Mouse (Mus musculus) forebrain, embryonic 16.5 days (tissue): ENCODE measurements at regions not wholly inside any gene's neighbourhood (a gene's known extent, or its start where the extent isn't known, plus 50 kb on each side); places are given as distances from the start of the nearest gene placed in this dataset.

Source experiments
- ATAC-seq: fragments of 200-750 bp; cut with Nextera tagmentation; 2 replicates; pipeline ENCODE4 v1.8.0; 2017; ENCODE audit warnings: mild to moderate bottlenecking, moderate library complexity
- H3K27ac ChIP-seq: fragments of 300-500 bp; sonication (generic); 2 replicates; pipeline ENCODE4 v1.5.1; 2014; ENCODE audit warnings: low read length, control low read depth
- H3K27me3 ChIP-seq: fragments of 300-500 bp; sonication (generic); replicated peaks from 2 replicates; pipeline ENCODE4 v1.6.1; 2014; ENCODE audit warnings: low read length; ENCODE audit not compliant: control insufficient read depth, insufficient read depth
- H3K36me3 ChIP-seq: fragments of 300-500 bp; sonication (generic); 2 replicates; pipeline ENCODE4 v1.6.1; 2014; ENCODE audit not compliant: control insufficient read depth, insufficient read depth
- H3K4me1 ChIP-seq: fragments of 300-500 bp; sonication (generic); replicated peaks from 2 replicates; pipeline ENCODE4 v1.6.1; 2014; ENCODE audit warnings: low read length; ENCODE audit not compliant: control insufficient read depth, insufficient read depth
- H3K4me2 ChIP-seq: fragments of 300-500 bp; sonication (generic); 2 replicates; pipeline ENCODE4 v1.6.1; 2014; ENCODE audit warnings: mild to moderate bottlenecking, low read length, control low read depth
- H3K4me3 ChIP-seq: fragments of 300-500 bp; sonication (generic); replicated peaks from 2 replicates; pipeline ENCODE4 v1.5.1; 2014; ENCODE audit warnings: mild to moderate bottlenecking, low read length, control low read depth
- H3K9ac ChIP-seq: fragments of 300-500 bp; sonication (generic); replicated peaks from 2 replicates; pipeline ENCODE4 v1.6.1; 2014; ENCODE audit warnings: low read depth, low read length, control low read depth
- H3K9me3 ChIP-seq: fragments of 300-500 bp; sonication (generic); 2 replicates; pipeline ENCODE4 v1.6.1; 2016; ENCODE audit warnings: low read length; ENCODE audit not compliant: control insufficient read depth
- WGBS: fragments of 180-500 bp; shearing (Covaris S2); extraction: QIAGEN DNeasy Blood & Tissue Kit; methylation state at CpG from one replicate; pipeline ENCODE4 v1.1.7; 2014; 5-methylcytosine and 5-hydroxymethylcytosine counted together

DNA sequence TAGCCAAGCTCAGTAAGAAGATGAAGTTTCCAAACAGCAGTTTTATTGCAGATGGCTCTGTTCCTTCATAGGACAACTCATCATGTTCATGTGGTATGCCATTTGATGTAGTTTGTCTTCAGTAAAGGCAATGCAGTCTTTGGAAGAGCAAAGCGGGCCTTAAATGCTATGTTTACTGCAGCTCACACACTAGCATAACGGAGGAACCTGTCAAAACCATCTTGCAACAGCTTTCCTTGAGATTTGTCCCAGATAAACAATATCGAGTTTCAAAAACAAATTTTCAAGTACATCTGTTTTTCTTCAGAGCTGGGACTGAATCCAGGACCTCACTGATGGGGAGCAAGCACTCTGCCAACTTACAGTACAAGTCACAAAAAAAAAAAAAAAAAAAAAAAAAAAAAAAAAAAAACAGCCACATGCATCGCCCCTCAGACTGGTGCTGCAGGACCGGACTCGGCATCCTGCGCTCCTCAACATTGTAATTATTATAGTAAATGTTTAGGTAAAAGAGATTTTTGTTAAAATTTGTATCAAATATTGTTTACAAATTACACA lies 1023.4 kb upstream of the Lingo2 start:
- Histone ChIP-seq H3K27me3 (no peaks in the 10 kb centered on the region), H3K9ac (no peak overlapping the region), H3K36me3 (no peaks in the 10 kb centered on the region), H3K9me3 (no peaks in the 10 kb centered on the region), H3K4me1 (no peaks in the 10 kb centered on the region), H3K4me2 (no peak overlapping the region), H3K4me3 (no peak overlapping the region), H3K27ac (no peak overlapping the region)
- 67% methylated on average over 7 of the region's 7 CpGs for WGBS
- ATAC-seq, result peak; percentile 78
